Mouse (Mus musculus) neural tube, embryonic 14.5 days (tissue): ENCODE results near the gene Osbpl10. TPM values are rescaled to one million over a fixed set of nuclear protein-coding genes. Genes with fewer than 3 reads are reported as not detected.
A peak's percentile ranks its signal among the peaks of the same experiment; 100 is the strongest.

ENCODE experiments used
- ATAC-seq: fragments of 200-750 bp; cut with Nextera tagmentation; 2 replicates; pipeline ENCODE4 v1.8.0; 2017; ENCODE audit warnings: low read depth, mild to moderate bottlenecking, moderate TSS enrichment, moderate library complexity
- H3K27ac ChIP-seq: fragments of 300-500 bp; sonication (generic); 2 replicates; pipeline ENCODE4 v1.5.1; 2014; ENCODE audit warnings: low read depth, mild to moderate bottlenecking, control low read depth, low read length, moderate library complexity, mixed read lengths
- H3K27me3 ChIP-seq: fragments of 300-500 bp; sonication (generic); 2 replicates; pipeline ENCODE4 v1.6.1; 2014; ENCODE audit warnings: low read length; ENCODE audit not compliant: control insufficient read depth, insufficient read depth
- H3K36me3 ChIP-seq: fragments of 300-500 bp; sonication (generic); 2 replicates; pipeline ENCODE4 v1.6.1; 2014; ENCODE audit warnings: low read length, mixed read lengths; ENCODE audit not compliant: control insufficient read depth, insufficient read depth
- H3K4me1 ChIP-seq: fragments of 300-500 bp; sonication (generic); 2 replicates; pipeline ENCODE4 v1.6.1; 2014; ENCODE audit warnings: low read length; ENCODE audit not compliant: control insufficient read depth, insufficient read depth
- H3K4me2 ChIP-seq: fragments of 300-500 bp; sonication (generic); 2 replicates; pipeline ENCODE4 v1.6.1; 2014; ENCODE audit warnings: mild to moderate bottlenecking, low read depth, low read length, control low read depth
- H3K4me3 ChIP-seq: fragments of 300-500 bp; sonication (generic); 2 replicates; pipeline ENCODE4 v1.5.1; 2014; ENCODE audit warnings: low read depth, low read length, control low read depth, mixed read lengths
- H3K9ac ChIP-seq: fragments of 300-500 bp; sonication (generic); replicated peaks from 2 replicates; pipeline ENCODE4 v1.6.1; 2014; ENCODE audit warnings: low read depth, mild to moderate bottlenecking, control low read depth, low read length, mixed read lengths
- H3K9me3 ChIP-seq: fragments of 300-500 bp; sonication (generic); 2 replicates; pipeline ENCODE4 v1.6.1; 2016; ENCODE audit warnings: low read length; ENCODE audit not compliant: control insufficient read depth
- WGBS: fragments of 180-500 bp; shearing (Covaris S2); extraction: QIAGEN DNeasy Blood & Tissue Kit; methylation state at CpG from one replicate; pipeline ENCODE4 v1.1.7; 2014; 5-methylcytosine and 5-hydroxymethylcytosine counted together
- polyA plus RNA-seq: library from polyadenylated mRNA; unstranded; fragments of >200 nt; fragmentation: Nextera tagmentation; extraction: Ambion mirVana; gene quantifications from 2 replicates; pipeline ENCODE4 v1.2.1, GENCODE M21; 2014

Osbpl10 gene
- polyA plus RNA-seq, 1 experiment from 2014 or later: 3.3 TPM

GRCm38 (mm10) chr9:115100181-115100915 lies 122.0 kb downstream of the Osbpl10 start:
- Histone ChIP-seq H3K4me3 (no peak overlapping the region), H3K36me3 (no peaks in the 10 kb centered on the region), H3K9me3 (no peaks in the 10 kb centered on the region), H3K9ac (no peak overlapping the region), H3K27me3 (no peaks in the 10 kb centered on the region), H3K27ac (no peak overlapping the region), H3K4me1 (0 out of 2 replicates have a peak, but pooled peaks cover 3% of the 10 kb centered on the region), H3K4me2 (no peak overlapping the region)
- WGBS: 86% methylated on average over 15 of the region's 15 CpGs
- ATAC-seq: no peak

DNA sequence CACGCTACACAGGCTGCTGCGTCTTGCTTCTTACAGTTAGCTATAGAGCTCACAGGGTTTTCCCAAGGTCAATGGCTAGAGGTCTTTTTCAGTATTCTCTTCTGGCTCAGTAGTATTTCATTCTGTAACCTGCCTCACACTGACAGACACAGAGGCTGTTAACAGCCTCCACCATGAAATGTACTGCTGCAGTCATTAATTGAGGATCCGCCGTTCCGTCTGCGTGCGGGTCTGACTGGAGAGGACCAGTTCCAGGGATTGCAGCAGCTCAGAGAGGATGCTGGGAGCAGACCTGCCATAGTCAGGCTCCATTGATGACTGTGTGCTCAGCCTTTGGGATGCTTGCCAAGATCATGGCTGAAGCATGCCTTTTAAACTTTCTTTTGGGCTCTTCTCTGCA lies 129.1 kb downstream of the Osbpl10 start:
- no peaks in the 10 kb centered on the region for H3K36me3 ChIP-seq
- H3K9me3 ChIP-seq: no peaks in the 10 kb centered on the region
- H3K4me3 ChIP-seq: no peak overlapping the region
- ATAC-seq: peak; percentile 91
- no peak overlapping the region for H3K9ac ChIP-seq
- peaks cover 5% of the 10 kb centered on the region; the same call in 1 of the 2 replicates for H3K4me1 ChIP-seq
- WGBS: 19% methylated on average over 7 of the region's 7 CpGs
- peak overlapping the region; percentile 32; the same call in 1 of the 2 replicates for H3K4me2 ChIP-seq
- peak overlapping the region; percentile 45; the same call in 1 of the 2 replicates for H3K27ac ChIP-seq
- no peaks in the 10 kb centered on the region for H3K27me3 ChIP-seq

GRCm38 (mm10) chr9:115110655-115111054 lies 132.3 kb downstream of the Osbpl10 start:
- 66% methylated on average over 3 of the region's 3 CpGs for WGBS
- Histone ChIP-seq H3K9me3 (no peaks in the 10 kb centered on the region), H3K27ac (no peak overlapping the region), H3K4me1 (peaks cover 5% of the 10 kb centered on the region; the same call in 1 of the 2 replicates), H3K4me3 (no peak overlapping the region), H3K27me3 (no peaks in the 10 kb centered on the region), H3K4me2 (no peak overlapping the region), H3K9ac (no peak overlapping the region), H3K36me3 (no peaks in the 10 kb centered on the region)
- ATAC-seq: no peak

DNA sequence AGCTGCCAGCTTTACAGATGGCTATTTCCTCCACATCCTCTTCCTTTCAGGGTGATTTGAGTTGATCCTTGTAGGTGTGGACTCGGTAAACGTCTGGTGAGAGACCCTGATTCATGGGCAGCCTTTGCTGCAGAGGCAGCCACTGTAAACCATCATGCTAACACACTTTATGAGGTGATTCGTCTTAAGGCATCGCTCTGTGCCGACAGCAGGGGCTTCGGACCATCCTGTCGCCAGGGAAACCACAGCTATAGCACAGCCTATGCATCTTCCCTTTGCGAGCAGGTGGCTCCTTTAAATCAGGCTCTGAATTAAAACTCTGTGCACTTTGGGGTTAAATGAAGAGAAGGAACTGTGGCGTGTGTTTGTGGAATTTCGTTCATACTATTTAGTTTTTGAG lies 138.9 kb downstream of the Osbpl10 start:
- no peak overlapping the region for H3K27ac ChIP-seq
- 16% methylated on average over 10 of the region's 10 CpGs for WGBS
- no peaks in the 10 kb centered on the region for H3K27me3 ChIP-seq
- no peaks in the 10 kb centered on the region for H3K4me1 ChIP-seq
- H3K9ac ChIP-seq: no peak overlapping the region
- H3K4me2 ChIP-seq: no peak overlapping the region
- no peaks in the 10 kb centered on the region for H3K9me3 ChIP-seq
- H3K4me3 ChIP-seq: no peak overlapping the region
- ATAC-seq: peak; percentile 36; the same call in 1 of the 2 replicates
- no peaks in the 10 kb centered on the region for H3K36me3 ChIP-seq

- ATAC-seq: no peak
- H3K9ac ChIP-seq: no peak overlapping the region
- H3K27ac ChIP-seq: peak overlapping the region; percentile 35; the same call in 1 of the 2 replicates
- no peaks in the 10 kb centered on the region for H3K36me3 ChIP-seq
- no peaks in the 10 kb centered on the region for H3K27me3 ChIP-seq
- H3K9me3 ChIP-seq: no peaks in the 10 kb centered on the region
- WGBS: 56% methylated on average over 5 of the region's 5 CpGs
- H3K4me2 ChIP-seq: no peak overlapping the region
- no peaks in the 10 kb centered on the region; the same call in 1 of the 2 replicates for H3K4me1 ChIP-seq
- H3K4me3 ChIP-seq: no peak overlapping the region
Observed at GRCm38 (mm10) chr9:115120276-115120675, 141.9 kb downstream of the Osbpl10 start.

DNA sequence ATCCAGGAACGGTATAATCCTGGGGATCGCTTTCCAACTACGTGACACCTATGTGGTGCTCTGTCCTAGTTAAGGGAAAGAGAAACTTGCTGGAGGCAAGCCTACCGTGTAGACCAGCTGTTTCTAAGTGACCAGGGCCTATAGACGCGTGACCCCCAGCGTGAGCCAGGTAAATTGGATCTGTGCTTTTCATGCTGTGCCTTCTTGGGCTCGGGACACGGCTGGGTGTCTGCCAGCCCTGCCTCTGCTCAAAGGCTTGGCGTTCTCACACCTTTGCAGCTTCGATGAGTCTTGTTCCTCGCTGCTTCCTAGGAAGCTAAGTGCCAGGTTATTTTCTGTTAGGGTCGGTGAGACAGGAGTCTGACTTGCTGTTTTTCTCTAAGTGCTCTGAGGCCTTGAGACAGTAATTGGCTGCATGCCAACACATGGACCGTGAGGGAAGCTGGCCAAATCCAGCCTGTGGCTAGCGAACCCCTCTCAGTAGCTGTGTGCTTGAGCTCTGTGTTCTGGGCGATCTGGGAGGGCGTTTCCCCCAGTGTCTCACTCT lies 142.4 kb downstream of the Osbpl10 start:
- WGBS: 58% methylated on average over 17 of the region's 17 CpGs
- Histone ChIP-seq H3K27ac (peak overlapping the region; percentile 35; the same call in 1 of the 2 replicates), H3K4me2 (no peak overlapping the region), H3K4me1 (no peaks in the 10 kb centered on the region; the same call in 1 of the 2 replicates), H3K4me3 (no peak overlapping the region), H3K36me3 (no peaks in the 10 kb centered on the region), H3K9ac (no peak overlapping the region), H3K9me3 (no peaks in the 10 kb centered on the region), H3K27me3 (no peaks in the 10 kb centered on the region)
- no peak for ATAC-seq

- H3K9ac ChIP-seq: no peak overlapping the region
- WGBS: 14% methylated on average over 10 of the region's 10 CpGs
- ATAC-seq: no peak
Observed at GRCm38 (mm10) chr9:115127342-115127741, 149.0 kb downstream of the Osbpl10 start.

GRCm38 (mm10) chr9:115133926-115134325 lies 155.6 kb downstream of the Osbpl10 start:
- no peak for ATAC-seq
- Histone ChIP-seq H3K4me3 (no peak overlapping the region), H3K36me3 (no peaks in the 10 kb centered on the region), H3K9me3 (no peaks in the 10 kb centered on the region), H3K27me3 (no peaks in the 10 kb centered on the region), H3K27ac (no peak overlapping the region), H3K4me2 (no peak overlapping the region), H3K9ac (no peak overlapping the region), H3K4me1 (no peaks in the 10 kb centered on the region)
- WGBS: 66% methylated on average over 2 of the region's 2 CpGs

More at GRCm38 (mm10) chr9:115127342-115127741, 149.0 kb downstream of the Osbpl10 start:
- H3K9me3 ChIP-seq: no peaks in the 10 kb centered on the region
- H3K4me2 ChIP-seq: no peak overlapping the region
- H3K4me3 ChIP-seq: no peak overlapping the region
- no peak overlapping the region for H3K27ac ChIP-seq
- no peaks in the 10 kb centered on the region for H3K36me3 ChIP-seq
- no peaks in the 10 kb centered on the region for H3K27me3 ChIP-seq
- H3K4me1 ChIP-seq: peaks cover 5% of the 10 kb centered on the region; the same call in 1 of the 2 replicates

- Histone ChIP-seq H3K9me3 (no peaks in the 10 kb centered on the region), H3K4me3 (no peak overlapping the region), H3K9ac (no peak overlapping the region), H3K36me3 (no peaks in the 10 kb centered on the region), H3K27ac (no peak overlapping the region), H3K27me3 (no peaks in the 10 kb centered on the region), H3K4me1 (no peaks in the 10 kb centered on the region), H3K4me2 (no peak overlapping the region)
- ATAC-seq: no peak
- WGBS: 38% methylated on average over 4 of the region's 4 CpGs
Observed at GRCm38 (mm10) chr9:115134736-115135135, 156.4 kb downstream of the Osbpl10 start.
